Mouse (Mus musculus) cortical plate, adult 2 months (tissue): Measurements from ENCODE around the gene Urad.

Source experiments
- CTCF ChIP-seq: fragments of 200-500 bp; IDR thresholded peaks from 2 replicates; pipeline ENCODE4 v1.5.1; 2011; ENCODE audit warnings: mild to moderate bottlenecking, control low read depth, low read length; ENCODE audit not compliant: insufficient read depth; ENCODE audit errors: extremely low read depth
- POLR2A ChIP-seq: fragments of 200-500 bp; IDR thresholded peaks from 2 replicates; pipeline ENCODE4 v1.6.1; 2011; ENCODE audit warnings: mild to moderate bottlenecking, low read length, control low read depth; ENCODE audit not compliant: insufficient read depth; ENCODE audit errors: extremely low read depth

DNA sequence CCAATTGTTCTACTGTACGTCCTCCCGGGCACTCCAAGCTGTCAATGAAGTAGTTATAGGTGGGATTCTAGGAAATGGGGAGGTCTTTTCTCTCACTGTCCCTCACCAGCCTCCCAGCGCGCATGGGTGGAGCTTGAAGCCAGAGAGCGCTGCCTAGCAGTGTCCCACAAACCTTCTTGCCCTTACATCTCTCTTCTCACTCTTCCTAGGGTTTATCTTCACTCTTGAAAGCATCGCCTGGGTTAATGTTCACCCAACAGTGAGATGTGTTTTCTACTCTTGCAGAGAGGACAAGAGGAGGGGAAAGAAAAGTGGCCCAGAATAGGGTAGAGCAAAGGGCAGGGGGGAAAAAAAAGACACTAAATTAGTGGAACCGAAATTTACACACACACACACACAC is 4.9 kb downstream of the Urad start:
- TF ChIP-seq POLR2A (no peak), CTCF (no peak)
